Mouse (Mus musculus) erythroblast, embryonic 14.5 days (primary cell): ENCODE data around the gene Clec2i. TPM values are rescaled to one million over a fixed set of nuclear protein-coding genes. Genes with fewer than 3 reads are reported as not detected.

Experiments
- H3K27me3 ChIP-seq: 2 replicates; pipeline ENCODE4 v1.6.1; 2012; ENCODE audit warnings: inconsistent platforms; ENCODE audit not compliant: control insufficient read depth
- H3K36me3 ChIP-seq: 2 replicates; pipeline ENCODE4 v1.6.1; 2012; ENCODE audit warnings: mild to moderate bottlenecking, inconsistent platforms; ENCODE audit not compliant: control insufficient read depth
- H3K4me1 ChIP-seq: 2 replicates; pipeline ENCODE4 v1.6.1; 2012; ENCODE audit warnings: inconsistent platforms; ENCODE audit not compliant: control insufficient read depth
- H3K4me3 ChIP-seq: replicated peaks from 2 replicates; pipeline ENCODE3; 2012; ENCODE audit warnings: moderate library complexity, mild to moderate bottlenecking, inconsistent platforms
- H3K9me3 ChIP-seq: 2 replicates; pipeline ENCODE4 v1.6.1; 2012; ENCODE audit warnings: low read length, inconsistent platforms, mixed read lengths; ENCODE audit not compliant: control insufficient read depth
- GATA1 ChIP-seq: IDR thresholded peaks from 2 replicates; pipeline ENCODE4 v1.6.1; 2012; ENCODE audit warnings: low read length, inconsistent platforms, mixed read lengths
- TAL1 ChIP-seq: IDR thresholded peaks from 3 replicates; pipeline ENCODE4 v1.6.1; 2012; ENCODE audit warnings: low read length, inconsistent platforms, mixed read lengths
- polyA plus RNA-seq: library from polyadenylated mRNA; stranded (reverse); fragments of >175 nt; gene quantifications from 2 replicates; pipeline ENCODE4 v1.2.3, GENCODE M21; 2012

Gene Clec2i
- polyA plus RNA-seq, 1 experiment: not detected

DNA sequence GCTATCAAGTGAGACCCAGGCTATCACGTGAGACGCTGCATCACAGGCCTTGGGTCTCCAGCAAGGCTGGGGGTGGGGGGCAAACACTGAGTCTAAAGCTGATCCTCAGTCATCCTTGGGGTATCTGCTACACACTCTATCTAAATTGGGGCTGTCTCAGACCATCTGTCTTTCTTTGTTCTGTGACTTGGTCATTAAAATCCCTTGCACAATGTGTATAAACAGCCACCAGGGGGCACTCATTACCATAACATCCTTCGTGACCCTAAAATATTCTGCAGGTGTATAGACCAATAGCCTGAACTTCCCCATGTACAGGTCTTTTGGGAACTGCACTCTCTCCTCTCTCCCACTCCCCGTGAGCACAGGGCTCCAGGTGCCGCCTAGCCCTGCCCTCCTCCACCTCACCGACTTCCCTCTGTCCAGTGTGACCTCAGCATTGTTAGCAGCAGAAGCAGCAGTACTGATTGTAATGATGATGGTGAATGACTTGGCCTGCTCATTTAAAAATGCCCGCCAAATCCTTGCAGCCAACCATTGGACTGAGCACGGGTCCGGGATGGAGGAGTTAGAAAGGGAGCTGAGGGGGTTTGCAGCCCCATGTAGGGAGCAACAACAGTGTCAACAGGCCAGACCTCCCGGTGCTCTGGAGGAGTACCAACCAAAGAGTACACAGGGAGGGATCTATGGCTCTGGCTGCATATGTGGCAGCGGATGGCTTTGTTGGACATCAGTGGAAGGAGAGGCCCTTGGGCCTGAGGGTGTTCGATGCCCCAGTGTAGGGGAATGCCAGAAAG, 33.2 kb upstream of the Clec2i start:
- H3K9me3 ChIP-seq: no peaks in the 10 kb centered on the region
- no peaks in the 10 kb centered on the region for H3K27me3 ChIP-seq
- TF ChIP-seq TAL1: no peak
- no peak for TF ChIP-seq GATA1
- no peak overlapping the region for H3K4me3 ChIP-seq
- H3K4me1 ChIP-seq: no peaks in the 10 kb centered on the region
- no peaks in the 10 kb centered on the region for H3K36me3 ChIP-seq

DNA sequence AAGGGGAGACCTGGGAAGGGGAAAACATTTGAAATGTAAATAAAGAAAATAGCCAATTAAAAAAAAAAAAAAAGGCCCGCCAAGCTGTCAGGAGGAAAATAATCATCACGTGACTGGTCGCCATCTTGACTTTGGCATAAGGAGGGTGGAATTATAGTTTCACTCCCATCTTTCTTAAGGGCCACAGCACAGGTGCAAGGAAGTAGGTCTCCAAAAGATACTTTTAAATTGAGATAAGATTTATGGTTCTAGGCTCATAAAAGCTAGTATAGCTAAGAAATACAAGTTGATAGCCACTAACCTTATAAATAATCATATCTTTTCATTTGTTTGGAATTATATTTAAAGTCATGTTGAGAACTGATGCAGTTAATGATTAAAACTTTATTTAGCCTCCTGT, 32.5 kb upstream of the Clec2i start:
- Histone ChIP-seq H3K4me1 (no peaks in the 10 kb centered on the region), H3K4me3 (no peak overlapping the region), H3K27me3 (no peaks in the 10 kb centered on the region), H3K36me3 (no peaks in the 10 kb centered on the region), H3K9me3 (no peaks in the 10 kb centered on the region)
- TF ChIP-seq TAL1 (no peak), GATA1 (no peak)

DNA sequence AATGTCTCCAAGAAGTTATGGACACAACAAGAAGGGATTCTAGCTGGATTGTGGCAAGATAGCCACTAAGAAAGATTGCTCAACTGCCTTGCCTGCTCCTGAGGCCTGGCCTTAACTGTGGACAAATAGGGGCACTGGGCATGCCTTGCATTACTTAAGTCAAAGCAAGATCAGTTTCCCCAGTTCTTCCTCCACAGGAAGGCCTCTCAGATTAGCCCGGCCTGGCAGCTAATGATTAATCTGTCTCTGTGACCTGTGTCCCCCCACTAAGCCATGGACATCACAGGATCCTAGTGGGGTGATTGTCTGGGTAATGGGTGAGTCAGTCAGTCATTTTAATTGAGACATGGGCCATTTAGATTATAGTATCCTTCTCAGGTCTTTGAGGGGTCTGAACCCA, 31.9 kb upstream of the Clec2i start:
- no peaks in the 10 kb centered on the region for H3K9me3 ChIP-seq
- no peaks in the 10 kb centered on the region for H3K27me3 ChIP-seq
- H3K4me1 ChIP-seq: no peaks in the 10 kb centered on the region
- H3K4me3 ChIP-seq: no peak overlapping the region
- H3K36me3 ChIP-seq: no peaks in the 10 kb centered on the region
- no peak for TF ChIP-seq TAL1
- TF ChIP-seq GATA1: no peak

DNA sequence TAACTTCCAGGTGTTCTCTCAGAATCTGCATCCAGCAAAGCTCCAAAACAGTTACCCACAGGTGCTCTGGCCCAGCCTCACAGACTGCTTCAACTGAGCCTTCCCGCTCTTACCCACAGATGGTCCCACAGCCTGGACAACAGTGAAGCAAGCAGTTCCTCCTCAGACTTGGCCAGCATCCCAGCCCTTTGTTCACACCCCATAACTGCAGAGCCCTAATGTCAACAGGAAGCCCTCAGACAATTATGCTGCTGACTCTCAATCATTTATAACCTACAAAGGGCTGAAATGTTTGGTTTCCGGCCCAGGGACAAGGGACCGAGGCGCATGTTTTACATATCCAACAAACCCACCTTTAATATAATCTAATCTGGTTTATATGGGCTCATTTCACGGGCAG, 31.1 kb upstream of the Clec2i start:
- no peaks in the 10 kb centered on the region for H3K27me3 ChIP-seq
- no peak overlapping the region for H3K4me3 ChIP-seq
- no peaks in the 10 kb centered on the region for H3K9me3 ChIP-seq
- H3K36me3 ChIP-seq: no peaks in the 10 kb centered on the region
- H3K4me1 ChIP-seq: no peaks in the 10 kb centered on the region
- no peak for TF ChIP-seq TAL1
- no peak for TF ChIP-seq GATA1

DNA sequence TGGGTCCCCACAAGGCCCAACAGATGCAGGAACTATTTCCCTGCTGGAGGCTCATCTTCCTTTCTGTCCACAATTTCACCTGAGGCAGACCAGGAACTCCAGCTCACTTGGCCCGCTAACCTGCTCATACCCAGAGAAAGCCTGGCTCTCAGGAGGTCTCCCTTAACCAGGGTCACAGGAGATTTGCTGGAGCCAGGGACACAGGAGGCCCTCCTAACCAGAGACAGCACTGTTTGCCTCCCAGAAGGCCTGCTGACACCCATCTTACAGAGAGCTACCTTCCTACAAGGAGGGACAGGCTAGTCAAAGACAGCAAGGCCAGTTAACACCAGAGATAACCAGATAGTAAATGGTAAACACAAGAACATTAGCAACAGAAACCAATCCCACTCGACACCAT, 29.4 kb upstream of the Clec2i start:
- H3K27me3 ChIP-seq: no peaks in the 10 kb centered on the region
- no peak overlapping the region for H3K4me3 ChIP-seq
- no peaks in the 10 kb centered on the region for H3K4me1 ChIP-seq
- TF ChIP-seq GATA1: no peak
- TF ChIP-seq TAL1: no peak
- H3K36me3 ChIP-seq: no peaks in the 10 kb centered on the region
- H3K9me3 ChIP-seq: no peaks in the 10 kb centered on the region

DNA sequence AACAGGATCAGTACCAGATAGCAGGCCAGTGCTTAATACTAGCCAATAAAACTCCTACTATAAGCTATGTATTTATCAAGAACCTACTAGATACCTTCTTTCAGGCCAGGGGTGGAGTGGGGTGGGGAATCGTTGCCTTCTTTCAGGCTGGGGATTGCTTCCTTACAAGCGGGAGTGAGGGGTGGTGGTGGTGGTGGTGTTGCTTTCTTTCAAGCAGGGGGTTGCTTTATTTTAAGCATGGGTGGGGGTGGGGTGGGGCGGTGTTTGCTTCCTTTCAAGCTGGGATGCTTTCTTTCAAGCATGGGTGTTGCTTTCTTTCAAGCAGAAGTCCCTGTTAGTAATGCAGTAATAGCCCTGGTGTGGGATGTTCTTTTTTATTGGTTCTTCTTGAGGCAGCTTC, 18.5 kb upstream of the Clec2i start:
- no peaks in the 10 kb centered on the region for H3K9me3 ChIP-seq
- no peaks in the 10 kb centered on the region for H3K4me1 ChIP-seq
- H3K36me3 ChIP-seq: no peaks in the 10 kb centered on the region
- no peaks in the 10 kb centered on the region for H3K27me3 ChIP-seq
- H3K4me3 ChIP-seq: no peak overlapping the region
- TF ChIP-seq TAL1 (no peak), GATA1 (no peak)

DNA sequence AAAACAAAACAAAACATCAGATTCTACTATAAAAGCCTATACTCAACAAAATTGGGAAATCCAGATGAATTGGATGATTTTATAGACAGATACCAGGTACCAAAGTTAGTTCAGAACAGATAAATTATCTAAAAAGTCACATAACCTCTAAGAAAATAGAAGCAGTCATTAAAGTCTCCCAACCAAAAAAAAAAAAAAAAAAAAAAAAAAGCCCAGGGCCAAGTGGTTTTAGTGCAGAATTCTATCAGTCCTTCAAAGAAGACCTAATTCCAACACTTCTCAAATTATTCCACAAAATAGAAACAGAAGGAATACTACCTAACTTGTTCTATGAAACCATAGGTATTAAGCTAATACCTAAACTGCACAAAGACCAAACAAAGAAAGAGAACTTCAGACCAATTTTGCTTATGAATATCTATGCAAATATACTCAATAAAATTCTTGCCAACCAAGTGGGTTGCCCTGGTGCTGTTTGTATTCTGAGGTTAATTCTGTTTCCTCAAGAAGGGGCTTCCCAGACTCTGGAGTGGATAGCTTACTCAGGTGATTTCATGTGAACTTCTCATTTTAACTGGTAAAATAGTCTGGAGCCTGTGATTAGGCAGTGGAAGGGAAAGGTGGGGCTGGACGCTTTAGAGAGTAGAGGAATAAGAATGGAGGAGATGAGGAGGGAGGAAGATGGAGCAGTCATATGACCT, 15.3 kb upstream of the Clec2i start:
- H3K36me3 ChIP-seq: no peaks in the 10 kb centered on the region
- no peak overlapping the region for H3K4me3 ChIP-seq
- H3K27me3 ChIP-seq: no peaks in the 10 kb centered on the region
- H3K4me1 ChIP-seq: no peaks in the 10 kb centered on the region
- no peaks in the 10 kb centered on the region for H3K9me3 ChIP-seq
- TF ChIP-seq TAL1: no peak
- TF ChIP-seq GATA1: no peak

DNA sequence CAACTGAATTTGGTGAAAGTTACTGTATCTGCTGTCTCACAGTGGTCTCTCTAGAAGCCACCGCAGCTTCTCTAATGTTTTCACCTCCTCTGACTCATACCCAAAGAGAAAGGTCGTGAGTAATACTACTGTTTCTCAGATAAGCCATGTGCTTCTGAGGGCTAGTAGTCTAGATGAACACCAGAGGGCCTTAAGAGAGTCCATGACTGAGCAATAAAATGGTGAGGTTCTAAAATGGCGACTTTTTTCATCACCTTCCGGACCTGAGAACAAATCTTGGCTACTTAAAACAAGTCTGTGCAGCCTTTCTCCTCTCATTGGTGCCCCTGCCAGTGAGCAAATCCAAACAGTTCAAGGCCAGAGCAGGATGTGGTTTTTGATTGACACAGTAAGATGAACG, 1.4 kb downstream of the Clec2i start:
- no peak for TF ChIP-seq GATA1
- TF ChIP-seq TAL1: no peak
- Histone ChIP-seq H3K36me3 (no peaks in the 10 kb centered on the region), H3K27me3 (no peaks in the 10 kb centered on the region), H3K4me1 (no peaks in the 10 kb centered on the region), H3K4me3 (no peak overlapping the region), H3K9me3 (no peaks in the 10 kb centered on the region)

DNA sequence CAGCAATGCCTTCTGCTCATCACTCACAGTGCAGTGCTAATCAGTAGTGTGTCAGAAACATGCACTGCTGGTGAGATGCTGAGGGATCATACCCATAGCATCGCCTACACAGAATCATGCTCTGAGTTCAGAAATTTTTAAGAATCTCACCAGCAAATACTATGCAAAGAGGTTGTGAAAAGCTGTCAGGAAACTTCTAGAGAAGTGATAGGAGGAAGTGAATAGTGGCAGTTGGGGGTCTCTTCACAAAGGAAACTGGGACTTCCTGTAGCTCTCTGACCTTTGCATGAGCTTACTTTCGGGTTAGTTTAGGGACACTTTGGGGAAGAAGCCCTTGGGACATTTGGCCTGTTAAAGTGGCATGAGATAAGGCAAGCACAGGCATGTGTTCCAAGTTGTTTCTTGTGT, 3.6 kb downstream of the Clec2i start, which contains the start of gene BC035044:
Gene BC035044 (minus strand): TSS at position 179 of the 408 bp plus-strand sequence.
- H3K27me3 ChIP-seq: no peaks in the 10 kb centered on the region
- no peak within 1 kb of the TSS for H3K4me3 ChIP-seq
- H3K36me3 ChIP-seq: no peaks in the 10 kb centered on the region
- H3K9me3 ChIP-seq: no peaks in the 10 kb centered on the region
- TF ChIP-seq GATA1 (no peak), TAL1 (no peak)
- H3K4me1 ChIP-seq: no peaks in the 10 kb centered on the region
